Mouse (Mus musculus) ES-Bruce4 (cell line): ENCODE measurements around the gene Vars2. TPM values are rescaled to one million over a fixed set of nuclear protein-coding genes. Genes with fewer than 3 reads are reported as not detected.
A peak's percentile ranks its signal among the peaks of the same experiment; 100 is the strongest.

ENCODE experiments used
- H3K27ac ChIP-seq: 2 replicates; pipeline ENCODE4 v1.5.1; 2012; ENCODE audit warnings: low read length, inconsistent platforms; ENCODE audit not compliant: insufficient read depth
- H3K27me3 ChIP-seq: 2 replicates; pipeline ENCODE4 v1.6.1; 2012; ENCODE audit warnings: mild to moderate bottlenecking, low read length, inconsistent platforms; ENCODE audit not compliant: control insufficient read depth, poor library complexity, insufficient read depth, severe bottlenecking
- H3K36me3 ChIP-seq: 2 replicates; pipeline ENCODE4 v1.6.1; 2012; ENCODE audit warnings: inconsistent platforms, mild to moderate bottlenecking, low read length, moderate library complexity; ENCODE audit not compliant: control insufficient read depth, poor library complexity, insufficient read depth, severe bottlenecking
- H3K4me1 ChIP-seq: one replicate; pipeline ENCODE4 v1.8.1; 2011; ENCODE audit warnings: low read length; ENCODE audit not compliant: control insufficient read depth, insufficient read depth
- H3K4me3 ChIP-seq: 2 replicates; pipeline ENCODE4 v1.5.1; 2011; ENCODE audit warnings: low read depth, mild to moderate bottlenecking, low read length
- H3K9ac ChIP-seq: 2 replicates; pipeline ENCODE4 v1.6.1; 2012; ENCODE audit warnings: low read depth, mild to moderate bottlenecking, inconsistent platforms; ENCODE audit not compliant: poor library complexity, severe bottlenecking
- H3K9me3 ChIP-seq: replicated peaks from 2 replicates; pipeline ENCODE4 v1.6.1; 2012; ENCODE audit warnings: mild to moderate bottlenecking, low read length, inconsistent platforms; ENCODE audit not compliant: control insufficient read depth, poor library complexity, insufficient read depth, severe bottlenecking
- CTCF ChIP-seq: IDR thresholded peaks from one replicate; pipeline ENCODE4 v1.8.1; 2011; ENCODE audit warnings: low read depth, low read length
- EP300 ChIP-seq: IDR thresholded peaks from 2 replicates; pipeline ENCODE4 v1.6.1; 2011; ENCODE audit warnings: low read depth, low read length; ENCODE audit not compliant: insufficient read depth
- POLR2A ChIP-seq: IDR thresholded peaks from one replicate; pipeline ENCODE4 v1.8.1; 2011; ENCODE audit warnings: low read length; ENCODE audit not compliant: insufficient read depth
- polyA plus RNA-seq: library from polyadenylated mRNA; stranded (reverse); fragments of >200 nt; gene quantifications from 2 replicates; pipeline ENCODE4 v1.2.4, GENCODE M21; 2011; ENCODE audit warnings: low read depth; ENCODE audit not compliant: missing spikeins, insufficient read depth, insufficient read length

The Vars2 gene
- polyA plus RNA-seq, 1 experiment: 35.2 TPM

DNA sequence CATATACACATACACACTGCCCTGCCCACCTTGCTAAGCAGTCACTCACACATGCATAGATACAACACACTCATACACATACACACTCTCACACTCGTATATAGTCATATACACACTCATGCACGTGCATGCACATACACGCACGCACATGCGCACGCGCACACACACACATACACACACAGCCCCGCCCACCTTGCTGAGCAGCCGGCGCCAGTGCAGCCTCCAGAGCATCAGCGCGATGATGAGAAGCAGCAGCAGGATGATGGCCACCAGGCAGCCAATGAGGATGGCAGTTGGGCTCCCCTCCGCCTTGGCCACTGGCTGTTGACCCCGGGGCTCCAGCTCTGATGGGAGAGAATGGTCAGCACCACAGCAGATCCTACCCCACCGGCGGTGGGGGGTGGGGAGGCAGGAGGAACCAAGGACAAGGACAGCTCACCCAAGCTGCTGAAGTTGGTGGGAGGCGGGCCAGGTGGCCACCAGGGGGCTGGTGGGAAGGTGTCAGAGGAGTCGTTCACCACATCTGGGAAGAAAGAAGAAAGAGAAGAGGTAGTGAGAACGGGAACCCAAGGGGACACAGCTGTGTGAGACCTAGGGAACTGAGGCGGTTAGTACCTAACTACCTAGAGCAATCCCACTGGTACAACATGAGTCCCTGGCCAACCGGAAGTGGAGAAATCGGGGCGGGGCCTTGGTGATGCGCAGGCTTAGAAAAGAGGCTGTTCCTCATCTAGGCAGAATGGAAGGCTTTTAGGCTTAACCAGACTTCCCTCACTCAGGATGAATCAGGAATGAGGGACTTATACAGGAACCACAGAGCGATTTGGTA is 21.2 kb upstream of the Vars2 start:
- TF ChIP-seq POLR2A (no peak), CTCF (peak; percentile 25), EP300 (no peak)
- Histone ChIP-seq H3K4me3 (peak overlapping the region; percentile 41), H3K27ac (no peak overlapping the region), H3K27me3 (no peaks in the 10 kb centered on the region), H3K4me1 (peaks cover 4% of the 10 kb centered on the region), H3K9ac (peak overlapping the region; percentile 4; the same call in 1 of the 2 replicates), H3K36me3 (no peaks in the 10 kb centered on the region; the same call in 1 of the 2 replicates), H3K9me3 (no peaks in the 10 kb centered on the region)

DNA sequence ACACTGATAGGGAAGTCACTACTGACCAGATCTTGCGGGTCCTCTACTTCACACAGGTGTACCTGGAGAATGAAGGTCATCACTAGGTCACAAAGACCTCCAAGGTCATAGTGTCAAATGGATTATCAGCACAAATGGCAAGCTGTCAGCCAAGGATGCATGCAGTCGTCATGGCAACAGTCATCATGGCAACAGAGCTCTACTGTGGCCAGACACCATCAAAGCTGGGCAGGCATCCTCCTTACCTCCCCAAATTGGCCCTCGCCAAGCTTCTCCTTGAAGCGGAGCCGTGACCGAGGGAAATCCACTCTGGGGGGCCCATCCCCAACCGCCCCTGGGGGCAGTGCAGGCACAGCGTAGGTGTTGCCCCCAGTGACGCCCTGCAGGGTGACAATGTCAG is 17.7 kb upstream of the Vars2 start:
- TF ChIP-seq POLR2A (no peak), CTCF (no peak), EP300 (no peak)
- H3K9me3 ChIP-seq: no peaks in the 10 kb centered on the region
- H3K36me3 ChIP-seq: no peaks in the 10 kb centered on the region; the same call in 1 of the 2 replicates
- no peaks in the 10 kb centered on the region for H3K27me3 ChIP-seq
- peaks cover 3% of the 10 kb centered on the region for H3K4me1 ChIP-seq
- no peak overlapping the region for H3K4me3 ChIP-seq
- no peak overlapping the region for H3K9ac ChIP-seq
- H3K27ac ChIP-seq: no peak overlapping the region

DNA sequence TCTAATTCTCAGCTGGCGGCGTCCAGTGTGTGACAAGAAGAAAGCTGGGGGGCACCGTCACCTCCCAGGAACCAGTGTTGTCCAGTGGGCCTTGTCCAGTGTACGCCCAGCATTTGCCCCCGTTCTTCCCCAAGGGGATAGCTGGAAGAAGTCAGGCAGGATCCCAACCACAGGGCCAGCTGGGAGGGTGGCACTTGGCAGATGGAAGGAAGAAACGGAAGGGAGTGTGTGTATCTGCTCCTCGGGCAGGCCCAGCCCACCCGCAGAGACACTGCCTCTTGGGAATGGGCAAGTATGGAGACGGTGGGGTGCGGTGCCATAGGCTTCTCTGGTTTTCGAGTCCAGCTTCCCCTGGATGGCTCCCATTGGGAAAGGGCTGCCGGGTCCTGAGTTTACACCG is 14.6 kb upstream of the Vars2 start:
- Histone ChIP-seq H3K27me3 (no peaks in the 10 kb centered on the region), H3K9ac (peak overlapping the region; percentile 49), H3K27ac (peak overlapping the region; percentile 5; the same call in 1 of the 2 replicates), H3K36me3 (no peaks in the 10 kb centered on the region; the same call in 1 of the 2 replicates), H3K4me1 (peaks cover 2% of the 10 kb centered on the region), H3K4me3 (peak overlapping the region; percentile 38), H3K9me3 (no peaks in the 10 kb centered on the region)
- TF ChIP-seq POLR2A: no peak

DNA sequence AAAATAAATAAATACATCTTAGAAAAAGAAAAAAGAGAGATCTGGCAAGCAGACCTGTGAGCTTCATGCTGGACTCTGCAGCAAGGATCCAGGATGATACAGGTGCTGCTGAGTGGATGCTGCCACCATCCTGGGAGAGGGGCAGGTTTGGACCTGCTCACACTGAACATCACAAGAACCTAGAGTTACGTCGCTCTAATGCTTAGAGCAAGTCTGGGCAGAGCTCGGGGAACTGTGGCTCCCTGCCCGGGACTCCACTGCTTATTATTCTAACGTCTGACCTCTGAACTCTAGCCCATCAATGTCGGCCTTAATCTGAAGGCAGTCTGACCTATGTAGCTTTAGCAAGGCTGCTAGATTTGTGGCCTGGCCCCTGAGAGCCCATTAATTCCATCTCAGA is 13.2 kb upstream of the Vars2 start:
- peak overlapping the region; percentile 85 for H3K27ac ChIP-seq
- H3K9me3 ChIP-seq: no peaks in the 10 kb centered on the region
- H3K27me3 ChIP-seq: no peaks in the 10 kb centered on the region
- no peak for TF ChIP-seq POLR2A
- TF ChIP-seq EP300: peak; percentile 57; the same call in 1 of the 2 replicates
- peaks cover 2% of the 10 kb centered on the region for H3K4me1 ChIP-seq
- H3K36me3 ChIP-seq: no peaks in the 10 kb centered on the region
- no peak overlapping the region for H3K4me3 ChIP-seq
- peak overlapping the region; percentile 25; the same call in 1 of the 2 replicates for H3K9ac ChIP-seq

DNA sequence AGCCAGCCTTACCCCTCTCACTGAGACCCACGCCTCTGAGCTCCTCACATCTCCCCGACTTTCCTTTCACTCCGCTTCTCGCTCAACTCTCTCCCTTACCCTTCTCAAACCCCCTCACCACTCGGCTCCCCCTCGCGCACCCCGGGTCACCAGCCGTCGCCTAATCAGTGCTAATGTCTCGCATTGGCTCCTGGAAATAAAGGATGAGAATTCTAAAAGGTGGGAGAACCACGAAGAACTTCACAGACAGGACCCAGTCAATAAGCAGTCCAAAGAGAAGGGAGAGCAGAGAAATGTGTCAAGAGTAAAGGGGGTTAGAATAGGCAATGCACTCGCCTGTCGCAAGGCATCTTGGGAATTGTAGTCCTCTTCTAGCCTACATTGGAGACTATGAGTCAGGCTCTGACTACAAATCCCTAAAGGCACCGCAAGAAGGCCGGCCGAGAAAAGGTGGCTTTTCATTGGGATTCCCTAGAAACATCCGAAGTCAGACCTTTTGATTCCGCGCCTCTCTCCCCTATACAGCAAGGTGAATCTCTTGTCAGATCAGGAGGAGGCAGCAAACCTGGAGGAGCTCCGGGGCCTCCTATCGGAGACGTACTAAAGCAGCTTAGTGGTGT is 6.1 kb upstream of the Vars2 start, which contains the start of gene Gtf2h4:
Gene Gtf2h4, minus strand, starts transcription at position 324 of the 620 bp plus-strand sequence.
- H3K9me3 ChIP-seq: no peaks in the 10 kb centered on the region
- H3K36me3 ChIP-seq: no peaks in the 10 kb centered on the region; the same call in 1 of the 2 replicates
- H3K9ac ChIP-seq: peak within 1 kb of the TSS; percentile 87
- no peaks in the 10 kb centered on the region for H3K27me3 ChIP-seq
- H3K4me3 ChIP-seq: peak within 1 kb of the TSS; percentile 98
- TF ChIP-seq EP300: no peak
- no peak for TF ChIP-seq POLR2A
- TF ChIP-seq CTCF: no peak
- H3K4me1 ChIP-seq: no peaks in the 10 kb centered on the region
- no peak within 1 kb of the TSS for H3K27ac ChIP-seq

DNA sequence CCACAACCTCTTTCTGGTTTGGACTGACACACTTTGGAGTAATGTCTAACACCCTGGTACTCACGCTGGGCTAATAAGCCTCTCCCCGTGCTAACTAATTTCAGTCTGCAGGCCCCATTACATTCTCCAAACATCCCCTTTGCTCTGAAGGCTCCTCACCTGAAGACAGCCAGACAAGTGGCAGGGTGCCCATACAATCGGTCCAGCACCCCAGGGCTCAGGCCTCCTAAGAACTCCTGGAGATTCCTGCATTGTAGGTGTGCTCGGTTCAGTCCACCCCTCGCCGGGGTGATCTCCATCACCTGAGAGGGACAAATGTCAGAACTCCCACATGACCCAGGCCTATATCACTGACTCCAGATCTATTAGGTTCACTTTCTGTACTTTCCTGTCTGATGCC is 5.1 kb upstream of the Vars2 start:
- Histone ChIP-seq H3K4me1 (no peaks in the 10 kb centered on the region), H3K36me3 (no peaks in the 10 kb centered on the region; the same call in 1 of the 2 replicates), H3K27me3 (no peaks in the 10 kb centered on the region), H3K27ac (no peak overlapping the region), H3K4me3 (no peak overlapping the region), H3K9me3 (no peaks in the 10 kb centered on the region), H3K9ac (no peak overlapping the region)
- TF ChIP-seq POLR2A (no peak), EP300 (no peak), CTCF (no peak)
